Mouse (Mus musculus) thymus, adult 2 months (tissue): ENCODE measurements around the gene Wwox. TPM values are rescaled to one million over a fixed set of nuclear protein-coding genes. Genes with fewer than 3 reads are reported as not detected.

Experiments
- DNase-seq: peaks from one replicate; pipeline ENCODE4 v3.0.0; 2021
- H3K27ac ChIP-seq: fragments of 200-500 bp; 2 replicates; pipeline ENCODE4 v1.5.1; 2012; ENCODE audit warnings: low read length, control low read depth; ENCODE audit not compliant: control insufficient read depth, insufficient read depth
- H3K27me3 ChIP-seq: fragments of 200-500 bp; 2 replicates; pipeline ENCODE4 v1.6.1; 2012; ENCODE audit warnings: mild to moderate bottlenecking, low read length, moderate library complexity, mixed read lengths; ENCODE audit not compliant: control insufficient read depth, insufficient read depth
- H3K36me3 ChIP-seq: fragments of 200-500 bp; 2 replicates; pipeline ENCODE4 v1.6.1; 2012; ENCODE audit warnings: mild to moderate bottlenecking, low read length, moderate library complexity; ENCODE audit not compliant: control insufficient read depth, insufficient read depth
- H3K4me1 ChIP-seq: fragments of 200-500 bp; replicated peaks from 2 replicates; pipeline ENCODE4 v1.6.1; 2012; ENCODE audit warnings: low read length; ENCODE audit not compliant: control insufficient read depth, insufficient read depth
- H3K4me3 ChIP-seq: fragments of 200-500 bp; 2 replicates; pipeline ENCODE4 v1.5.1; 2012; ENCODE audit warnings: mild to moderate bottlenecking, low read length, control low read depth, moderate library complexity; ENCODE audit not compliant: control insufficient read depth, insufficient read depth
- CTCF ChIP-seq: fragments of 200-500 bp; IDR thresholded peaks from 2 replicates; pipeline ENCODE4 v1.5.1; 2012; ENCODE audit warnings: mild to moderate bottlenecking, control low read depth, low read length, moderate library complexity, borderline replicate concordance; ENCODE audit not compliant: control insufficient read depth, poor library complexity, insufficient read depth; ENCODE audit errors: extremely low read depth
- POLR2A ChIP-seq: fragments of 200-500 bp; IDR thresholded peaks from 2 replicates; pipeline ENCODE4 v1.6.1; 2012; ENCODE audit warnings: mild to moderate bottlenecking, low read length, control low read depth, moderate library complexity; ENCODE audit not compliant: control insufficient read depth, poor library complexity, insufficient read depth; ENCODE audit errors: extremely low read depth
- WGBS: fragments of 180-500 bp; shearing (Covaris S2); methylation state at CpG from one replicate; pipeline ENCODE4 v1.1.7; 2018; 5-methylcytosine and 5-hydroxymethylcytosine counted together
- polyA plus RNA-seq: library from polyadenylated mRNA; depleted of rRNA; stranded (reverse); fragments of >200 nt; gene quantifications from 2 replicates; pipeline ENCODE4 v1.2.3, GENCODE M21; 2012

Wwox gene
- polyA plus RNA-seq, 1 experiment: 8.4 TPM

DNA sequence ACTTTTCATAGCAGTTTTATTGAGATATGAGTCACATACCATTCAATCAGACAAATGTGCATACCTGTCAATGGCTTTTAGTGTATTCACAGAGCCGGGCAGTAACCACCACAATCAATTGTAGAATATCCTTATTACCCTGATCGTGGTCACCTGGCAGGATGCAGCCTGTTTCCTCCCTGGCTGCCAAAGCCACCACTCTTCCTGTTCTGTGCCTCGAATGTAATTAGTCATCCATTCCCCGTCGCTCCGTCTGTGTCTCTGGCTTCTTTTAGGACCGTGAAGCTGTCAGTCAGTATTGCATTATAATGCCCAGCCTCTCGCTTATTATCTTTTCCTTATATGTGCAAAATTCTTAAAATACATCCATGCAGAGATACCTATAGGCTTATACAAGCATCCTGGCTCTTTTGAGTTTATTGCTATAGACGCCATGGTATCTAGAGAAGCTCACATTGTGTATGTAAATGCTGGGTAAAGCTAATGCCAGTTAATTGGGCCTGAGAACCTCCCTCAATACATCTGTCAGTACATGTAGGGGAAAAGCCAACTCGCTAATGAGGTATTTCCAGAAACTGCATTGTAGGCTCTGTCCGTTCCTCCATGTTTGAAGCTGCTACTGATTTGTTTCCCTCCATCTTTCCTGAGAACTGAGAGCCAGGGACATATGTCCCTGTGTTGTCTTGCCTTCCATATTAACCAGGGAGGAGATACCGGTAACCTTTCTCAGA, 303.9 kb downstream of the Wwox start:
- H3K4me3 ChIP-seq: no peak overlapping the region
- H3K27me3 ChIP-seq: no peaks in the 10 kb centered on the region
- 25% methylated on average over 12 of the region's 12 CpGs for WGBS
- H3K4me1 ChIP-seq: no peaks in the 10 kb centered on the region
- H3K36me3 ChIP-seq: no peaks in the 10 kb centered on the region
- DNase-seq: no peak
- TF ChIP-seq POLR2A (no peak), CTCF (no peak)
- H3K27ac ChIP-seq: no peak overlapping the region

DNA sequence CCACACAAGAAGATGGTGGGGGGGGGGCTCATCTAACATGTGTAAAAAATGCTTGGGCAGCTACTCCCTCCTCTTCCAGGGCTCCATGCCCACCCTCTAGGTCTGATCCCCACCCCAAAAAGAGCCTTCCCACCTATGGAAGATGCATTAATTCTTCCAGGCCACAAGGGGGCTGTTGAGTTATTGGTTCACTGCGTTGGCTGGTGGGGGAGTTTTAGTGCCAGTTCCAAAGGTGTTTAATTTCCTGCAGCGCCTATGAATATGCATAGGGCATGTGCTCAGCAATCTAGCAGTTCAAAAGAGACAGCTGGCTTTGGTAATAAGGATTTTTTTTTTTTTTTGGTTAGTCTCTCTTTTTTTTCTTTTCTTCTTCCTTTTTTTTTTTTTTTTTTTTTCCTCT, 306.9 kb downstream of the Wwox start:
- 58% methylated on average over 2 of the region's 2 CpGs for WGBS
- TF ChIP-seq POLR2A (no peak), CTCF (no peak)
- Histone ChIP-seq H3K36me3 (no peaks in the 10 kb centered on the region), H3K27me3 (no peaks in the 10 kb centered on the region), H3K27ac (no peak overlapping the region), H3K4me1 (no peaks in the 10 kb centered on the region), H3K4me3 (no peak overlapping the region)
- peak; percentile 6 for DNase-seq

DNA sequence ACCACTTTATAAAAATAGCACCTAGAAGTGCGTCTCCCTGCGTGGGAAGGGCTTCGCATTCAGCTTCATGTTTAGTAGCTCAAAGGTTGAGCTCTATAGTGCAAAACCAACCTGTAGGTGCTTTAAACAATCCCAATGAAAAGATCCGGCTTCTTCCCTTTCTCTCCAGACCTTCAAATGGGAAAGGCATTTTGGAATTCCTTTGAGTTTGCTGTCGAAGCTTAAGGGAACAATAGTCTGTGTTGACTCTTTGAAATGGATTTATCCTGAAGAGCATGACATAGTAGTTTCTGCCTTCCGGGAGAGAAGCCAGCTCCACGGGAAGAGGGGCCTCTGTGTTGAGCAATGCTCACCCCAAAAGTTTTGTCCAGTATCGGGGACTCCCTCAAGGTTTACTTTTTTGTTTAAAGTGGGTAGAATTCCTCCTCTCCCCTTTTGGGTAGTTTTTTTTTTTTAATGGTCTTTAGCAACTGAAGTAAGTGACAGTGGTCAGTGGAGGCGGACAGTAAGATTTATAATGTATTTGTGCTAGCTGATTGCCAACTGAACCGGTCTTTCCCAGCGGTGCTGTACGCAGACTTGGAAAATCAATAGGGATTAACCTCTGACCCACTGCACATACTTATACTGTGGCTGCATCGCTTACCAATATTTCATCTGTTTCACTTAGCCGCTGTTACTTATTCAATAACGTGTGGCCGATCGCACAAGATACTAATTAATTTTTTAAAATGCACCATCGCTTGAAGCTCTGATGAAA, 312.1 kb downstream of the Wwox start:
- Histone ChIP-seq H3K36me3 (no peaks in the 10 kb centered on the region), H3K4me1 (no peaks in the 10 kb centered on the region), H3K27me3 (no peaks in the 10 kb centered on the region), H3K4me3 (no peak overlapping the region), H3K27ac (no peak overlapping the region)
- TF ChIP-seq CTCF (no peak), POLR2A (no peak)
- no peak for DNase-seq
- 93% methylated on average over 18 of the region's 18 CpGs for WGBS

DNA sequence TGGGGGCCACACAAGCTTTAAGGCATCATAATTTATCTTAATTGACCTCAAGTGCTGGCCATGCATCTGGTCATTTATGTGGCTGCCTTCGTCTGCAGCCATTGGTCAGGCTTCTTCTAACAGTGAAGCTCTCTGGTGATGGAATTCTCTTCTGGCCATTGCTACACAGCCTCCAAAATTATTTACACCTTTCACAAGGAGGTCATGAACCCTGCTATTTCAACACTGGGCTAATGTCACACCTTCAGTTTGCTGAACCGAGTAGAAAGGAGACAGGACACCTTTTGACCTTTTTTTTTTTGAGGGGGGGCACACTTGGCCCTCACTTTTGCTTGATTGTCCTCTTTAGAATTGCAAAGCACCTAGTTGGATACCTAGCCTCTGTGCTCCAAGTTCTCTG, 320.2 kb downstream of the Wwox start:
- no peak for DNase-seq
- Histone ChIP-seq H3K4me1 (no peaks in the 10 kb centered on the region), H3K27me3 (no peaks in the 10 kb centered on the region), H3K36me3 (no peaks in the 10 kb centered on the region), H3K4me3 (no peak overlapping the region), H3K27ac (no peak overlapping the region)
- WGBS: 88% methylated on average over 2 of the region's 2 CpGs
- TF ChIP-seq POLR2A (no peak), CTCF (no peak)

DNA sequence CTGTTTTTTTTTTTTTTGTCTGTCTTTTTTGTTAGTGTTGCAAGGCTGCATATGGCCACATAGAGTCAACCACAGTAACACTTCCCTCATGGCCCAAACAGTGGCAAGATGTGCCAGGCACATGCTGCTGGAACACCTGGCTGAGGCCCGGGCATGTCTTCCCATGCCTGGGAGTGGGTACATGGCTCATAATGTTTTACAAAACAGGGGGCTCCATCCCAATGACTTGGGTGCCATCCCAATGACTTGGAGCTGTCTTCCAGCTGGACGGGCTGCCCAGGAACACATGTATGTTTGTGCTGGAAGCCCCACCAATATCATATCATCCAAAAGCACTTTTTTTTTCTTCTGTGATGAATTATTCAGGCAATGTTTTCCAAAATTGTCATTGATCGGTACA, 329.1 kb downstream of the Wwox start:
- H3K4me3 ChIP-seq: no peak overlapping the region
- WGBS: 97% methylated on average over 3 of the region's 3 CpGs
- no peak for DNase-seq
- no peaks in the 10 kb centered on the region for H3K27me3 ChIP-seq
- TF ChIP-seq POLR2A (no peak), CTCF (no peak)
- H3K36me3 ChIP-seq: no peaks in the 10 kb centered on the region
- H3K4me1 ChIP-seq: no peaks in the 10 kb centered on the region
- no peak overlapping the region for H3K27ac ChIP-seq

DNA sequence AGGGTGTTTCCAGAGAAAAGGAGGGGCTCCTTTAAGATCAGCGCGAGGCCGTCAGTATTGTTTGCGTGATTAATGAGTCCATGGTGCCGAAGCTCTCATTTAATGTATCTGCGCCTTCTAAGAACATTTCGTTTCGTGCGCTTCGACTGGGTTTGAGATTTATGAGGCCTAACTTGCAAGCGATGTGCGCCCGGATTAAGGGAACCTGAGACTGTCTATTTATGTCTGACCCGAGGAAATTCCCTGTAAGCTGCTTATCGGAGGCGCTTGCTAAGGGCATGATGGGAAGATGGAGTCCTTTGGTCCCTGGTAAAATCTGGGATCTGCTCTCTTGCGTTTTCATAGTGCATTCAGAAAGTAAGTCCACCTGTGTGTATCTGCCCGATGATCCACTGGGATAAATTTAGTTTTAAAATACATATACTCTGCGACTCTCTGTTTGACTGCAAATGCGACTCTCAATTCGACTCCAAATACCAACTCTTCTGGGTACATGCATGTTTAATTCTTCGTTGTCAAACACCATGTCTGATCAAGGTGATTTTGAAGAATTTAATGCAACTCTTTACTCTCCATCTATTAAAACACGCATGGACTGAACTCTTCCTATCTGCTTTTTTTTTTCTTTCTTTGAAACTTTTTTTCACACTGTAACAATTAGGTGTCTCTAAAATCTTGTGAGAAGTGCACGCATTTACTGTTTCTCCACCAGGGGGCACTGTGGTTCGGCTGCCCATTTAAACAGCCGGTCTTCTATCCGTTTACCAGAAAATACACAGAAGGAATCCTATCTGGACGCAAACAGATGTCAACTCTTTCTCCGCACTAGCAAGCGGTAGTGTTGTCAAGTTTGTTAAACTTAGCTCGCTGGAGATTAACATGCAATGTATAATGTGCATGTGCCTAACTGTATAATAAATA, 331.7 kb downstream of the Wwox start:
- TF ChIP-seq POLR2A (no peak), CTCF (no peak)
- peak; percentile 77 for DNase-seq
- Histone ChIP-seq H3K4me3 (no peak overlapping the region), H3K27ac (no peak overlapping the region), H3K36me3 (no peaks in the 10 kb centered on the region), H3K27me3 (no peaks in the 10 kb centered on the region), H3K4me1 (no peaks in the 10 kb centered on the region)
- 67% methylated on average over 31 of the region's 31 CpGs for WGBS
